ENCODE assay signal across 25 mouse cellular contexts in the genomic region with DNA sequence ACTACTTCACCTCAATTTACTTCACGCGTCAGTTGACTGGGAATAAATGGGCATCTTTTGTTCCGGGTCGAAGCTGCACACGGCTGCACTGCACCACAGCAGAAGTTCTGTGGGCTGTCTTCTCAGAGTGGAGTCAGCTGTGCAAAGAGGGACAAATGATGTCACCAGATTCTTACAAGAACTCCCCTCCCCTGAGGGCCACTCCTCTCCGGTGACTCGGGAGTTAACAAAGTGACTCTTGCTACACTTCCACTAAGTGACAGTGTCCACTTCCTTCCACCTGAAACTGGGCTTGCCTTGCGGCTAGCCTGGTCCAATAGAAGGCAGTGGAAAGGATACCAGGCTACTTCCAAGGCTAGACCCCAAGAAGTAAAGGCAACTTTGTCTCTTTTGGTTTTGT. TPM values are rescaled to one million over a fixed set of nuclear protein-coding genes. Genes with fewer than 3 reads are reported as not detected.
DNase-seq lines count a peak whose midpoint lies in the region; ATAC-seq and TF ChIP-seq lines count a peak whose summit lies in the region.
"Had no signal": no experiment of that assay in that cellular context is flagged by ENCODE, and none has a peak within 500 bp of the region (broad histone marks: within the 10 kb centered on the region; RNA-seq: fewer than 3 reads in every experiment).

No protein-coding gene starts in this region.

- WGBS in kidney, embryonic 16.5 days, result 66% methylated on average over 8 of the region's 8 CpGs

- no peak overlapping the region for H3K9ac ChIP-seq in CH12.LX (ENCODE audit: insufficient read depth, low read depth)
- H3K9ac ChIP-seq in kidney, embryonic 16.5 days (replicated peaks; ENCODE audit: low read length), result no peak overlapping the region
- H3K9ac ChIP-seq: embryonic facial prominence, embryonic 13.5 days; forebrain, embryonic 12.5 days; heart, embryonic 13.5 days; hindbrain, embryonic 13.5 days; intestine, embryonic 15.5 days had no signal

- peaks cover 5% of the 10 kb centered on the region for H3K9me3 ChIP-seq in CH12.LX (replicated peaks; ENCODE audit: low read length)
- 0 out of 2 replicates have a peak, but pooled peaks cover 2% of the 10 kb centered on the region for H3K9me3 ChIP-seq in kidney, embryonic 16.5 days (ENCODE audit: low read length)
- H3K9me3 ChIP-seq: embryonic facial prominence, embryonic 13.5 days; forebrain, embryonic 12.5 days; heart, embryonic 13.5 days; hindbrain, embryonic 13.5 days; intestine, embryonic 15.5 days had no signal

- H3K79me2 ChIP-seq in CH12.LX (replicated peaks; ENCODE audit: control insufficient read depth, extremely low read depth, insufficient read depth, poor library complexity, severe bottlenecking), result no peaks in the 10 kb centered on the region

- ATAC-seq in common myeloid progenitor, adult 5-6 weeks (replicated peaks; ENCODE audit: low read depth, poor library complexity, severe bottlenecking), result 0 out of 2 replicates have a peak, but pooled peaks have one; percentile 36
- peak; percentile 58 for ATAC-seq in megakaryocyte progenitor cell, adult 5-6 weeks (replicated peaks; ENCODE audit: poor library complexity)
- ATAC-seq in kidney, embryonic 16.5 days (ENCODE audit: low FRiP score, low TSS enrichment), result no peak
- ATAC-seq: activated CD4-positive, CD25-positive, alpha-beta regulatory T cell, adult 4 months; forebrain, embryonic 16.5 days; intestine, embryonic 15.5 days had no signal

- dilution Hi-C loops in CH12.LX (cut with MboI; ENCODE audit: extremely low pct_ligation_motif_present, extremely low pct_unique_long_range_greater_than_20kb, low sequenced_read_pairs), result no loop called here

- H3K4me2 ChIP-seq in CH12.LX (ENCODE audit: insufficient read depth, low read depth, poor library complexity, severe bottlenecking), result no peak overlapping the region
- no peak overlapping the region for H3K4me2 ChIP-seq in kidney, embryonic 16.5 days (replicated peaks; ENCODE audit: low read depth, low read length)
- H3K4me2 ChIP-seq: embryonic facial prominence, embryonic 13.5 days; forebrain, embryonic 12.5 days; heart, embryonic 13.5 days; hindbrain, embryonic 13.5 days; intestine, embryonic 15.5 days had no signal

- TF ChIP-seq EP300 in CH12.LX (IDR thresholded peaks at IDR 0.05; ENCODE audit: low read length), result no peak

- no peak overlapping the region for H3K4me3 ChIP-seq in CH12.LX (replicated peaks in 1 of 3; ENCODE audit: low read depth in 2 of 3, low read length in 2 of 3, poor library complexity in 1 of 3)
- no peak overlapping the region for H3K4me3 ChIP-seq in kidney, embryonic 16.5 days (ENCODE audit: low read length)
- no peak overlapping the region for H3K4me3 ChIP-seq in layer of hippocampus, adult 2 months
- H3K4me3 ChIP-seq: embryonic facial prominence, embryonic 13.5 days; forebrain, embryonic 12.5 days; heart, embryonic 13.5 days; hindbrain, embryonic 13.5 days; intestine, embryonic 15.5 days had no signal

- H3K27ac ChIP-seq in CH12.LX (ENCODE audit: insufficient read depth, low read depth), result no peak overlapping the region
- no peak overlapping the region for H3K27ac ChIP-seq in kidney, embryonic 16.5 days (ENCODE audit: low read length)
- H3K27ac ChIP-seq in layer of hippocampus, adult 2 months, result no peak overlapping the region
- H3K27ac ChIP-seq: embryonic facial prominence, embryonic 13.5 days; forebrain, embryonic 12.5 days; heart, embryonic 13.5 days; hindbrain, embryonic 13.5 days; intestine, embryonic 15.5 days had no signal

- no peak for TF ChIP-seq RAD21 in CH12.LX (IDR thresholded peaks at IDR 0.05; ENCODE audit: low read depth, low read length)

- no peak for TF ChIP-seq CTCF in CH12.LX (conservative IDR thresholded peaks at IDR 0.05 in 1 of 2, IDR thresholded peaks at IDR 0.05 in 1 of 2; ENCODE audit: low read depth in 2 of 2, low read length in 2 of 2)
- TF ChIP-seq CTCF in layer of hippocampus, adult 2 months (conservative IDR thresholded peaks at IDR 0.05), result no peak

- no peaks in the 10 kb centered on the region for H3K36me3 ChIP-seq in CH12.LX (replicated peaks in 1 of 2; ENCODE audit: control insufficient read depth in 1 of 2, insufficient read depth in 1 of 2, low read length in 1 of 2)
- H3K36me3 ChIP-seq in kidney, embryonic 16.5 days (ENCODE audit: insufficient read depth, low read length), result no peaks in the 10 kb centered on the region
- H3K36me3 ChIP-seq: embryonic facial prominence, embryonic 13.5 days; forebrain, embryonic 12.5 days; G1E; heart, embryonic 13.5 days; hindbrain, embryonic 13.5 days; intestine, embryonic 15.5 days had no signal

- peaks cover 5% of the 10 kb centered on the region for H3K27me3 ChIP-seq in CH12.LX (replicated peaks)
- no peaks in the 10 kb centered on the region for H3K27me3 ChIP-seq in kidney, embryonic 16.5 days (ENCODE audit: insufficient read depth, low read length)
- H3K27me3 ChIP-seq: embryonic facial prominence, embryonic 13.5 days; forebrain, embryonic 12.5 days; heart, embryonic 13.5 days; hindbrain, embryonic 13.5 days; intestine, embryonic 15.5 days had no signal

- H3K4me1 ChIP-seq in CH12.LX (ENCODE audit: control insufficient read depth in 1 of 2, insufficient read depth in 2 of 2), result peaks cover 0 to 4% of the 10 kb centered on the region in 2 experiments; a peak in 1 of 4 replicates
- H3K4me1 ChIP-seq in kidney, embryonic 16.5 days (ENCODE audit: insufficient read depth, low read length), result no peaks in the 10 kb centered on the region
- H3K4me1 ChIP-seq: embryonic facial prominence, embryonic 13.5 days; heart, embryonic 13.5 days; intestine, embryonic 15.5 days had no signal

- in situ Hi-C loops in CH12.LX (cut with MboI; ENCODE audit: low pct_ligation_motif_present, low pct_unique_long_range_greater_than_20kb, low sequenced_read_pairs), result no loop called here

- DNase-seq in CH12.LX (ENCODE audit: extremely low read depth) (no peak), ES-CJ7 (ENCODE audit: low read depth, low spot score) (peak; percentile 68)
- no peak for DNase-seq in layer of hippocampus, adult 2 months (ENCODE audit: low spot score in 2 of 2)
- DNase-seq in thymus, postnatal 4 days, result no peak
- DNase-seq: adrenal gland, postnatal 14 days; cerebellum, adult 11-12 months; cerebellum, adult 9-10 months; cerebellum, postnatal 25 days; gastrocnemius, postnatal 14 days; heart, adult 11 months; heart, postnatal 4 days had no signal

- no peak for TF ChIP-seq POLR2A in CH12.LX (IDR thresholded peaks at IDR 0.05; ENCODE audit: low read depth, low read length)

TF ChIP-seq in CH12.LX, 34 proteins besides CTCF, POLR2A, EP300 and RAD21:
- TF ChIP-seq POLR2AphosphoS2 (IDR thresholded peaks at IDR 0.05; ENCODE audit: low read depth, low read length), result no peak
- 0 out of 2 replicates have a peak, but pooled peaks have one; percentile 12 for TF ChIP-seq ETS1 (conservative IDR thresholded peaks at IDR 0.05; ENCODE audit: low read depth, low read length)

RNA-seq across cellular contexts. Expression of gene Rnf216, which starts 9.3 kb away (rescaled TPM):
- total RNA-seq in CH12.LX (2012; rRNA removed), result 18.2 and 18.3 TPM in 2 replicates
- total RNA-seq in CH12.LX (2014; rRNA removed), result 15.5 and 17.6 TPM in 2 replicates
- polyA plus RNA-seq in CH12.LX (2012; ENCODE audit: insufficient read length, low read depth), result 30.7 and 33.2 TPM in 2 replicates
- total RNA-seq in common myeloid progenitor, adult 5-6 weeks (2017), result 46.8 and 76.1 TPM in 2 replicates
- total RNA-seq in megakaryocyte progenitor cell, adult 5-6 weeks (2015), result 43.8 and 53.6 TPM in 2 replicates
- total RNA-seq in megakaryocyte progenitor cell, adult 5-6 weeks (2017), result 38.2 and 40.9 TPM in 2 replicates
- polyA plus RNA-seq in kidney, embryonic 16.5 days (2015; fragmentation: Nextera tagmentation; extraction: Ambion mirVana), result 39.4 and 46.2 TPM in 2 replicates
- total RNA-seq in layer of hippocampus, adult 2 months (2021), result 10 to 100 TPM; 47.8 to 52.5 TPM

RNA-seq across cellular contexts. Expression of gene Olfr718-ps1, which starts 25.3 kb away (rescaled TPM):
- total RNA-seq in CH12.LX (2012; rRNA removed) (not detected in 2 replicates), CH12.LX (2014; rRNA removed) (not detected in 2 replicates)
- polyA plus RNA-seq in CH12.LX (2012; ENCODE audit: insufficient read length, low read depth), result not detected in 2 replicates
- 0.09 TPM in 1 of 2 replicates, not detected in the other for total RNA-seq in common myeloid progenitor, adult 5-6 weeks (2017)
- not detected in 2 replicates for total RNA-seq in megakaryocyte progenitor cell, adult 5-6 weeks (2015)
- total RNA-seq in megakaryocyte progenitor cell, adult 5-6 weeks (2017), result not detected in 2 replicates
- not detected in 2 replicates for polyA plus RNA-seq in kidney, embryonic 16.5 days (2015; fragmentation: Nextera tagmentation; extraction: Ambion mirVana)
- total RNA-seq in layer of hippocampus, adult 2 months (2021), result under 1 TPM; 0.07 to 0.26 TPM
- total RNA-seq: adrenal gland, adult 18-20 months; adrenal gland, postnatal 14 days; gastrocnemius, postnatal 14 days; heart, postnatal 4 days had no signal
- polyA plus RNA-seq: activated CD4-positive, CD25-positive, alpha-beta regulatory T cell, adult 4 months; forebrain, embryonic 12.5 days; forebrain, embryonic 16.5 days; frontal cortex, adult 2 months; G1E; heart, embryonic 13.5 days; heart, postnatal 0 days had no signal

RNA-seq across cellular contexts. Expression of gene Rbak, which starts 58.5 kb away (rescaled TPM):
- 3.8 and 4.3 TPM in 2 replicates for total RNA-seq in CH12.LX (2012; rRNA removed)
- total RNA-seq in CH12.LX (2014; rRNA removed), result 4.9 and 5.1 TPM in 2 replicates
- 6.1 and 6.9 TPM in 2 replicates for polyA plus RNA-seq in CH12.LX (2012; ENCODE audit: insufficient read length, low read depth)
- total RNA-seq in common myeloid progenitor, adult 5-6 weeks (2017), result 4.8 and 8.4 TPM in 2 replicates
- total RNA-seq in megakaryocyte progenitor cell, adult 5-6 weeks (2015), result 5.9 and 6.2 TPM in 2 replicates
- 8.7 and 10.0 TPM in 2 replicates for total RNA-seq in megakaryocyte progenitor cell, adult 5-6 weeks (2017)
- 11.6 and 14.4 TPM in 2 replicates for polyA plus RNA-seq in kidney, embryonic 16.5 days (2015; fragmentation: Nextera tagmentation; extraction: Ambion mirVana)
- total RNA-seq in layer of hippocampus, adult 2 months (2021), result 10 to 100 TPM; 15.2 to 17.4 TPM

RNA-seq across cellular contexts. Expression of gene Spdye4b, which starts 58.7 kb away (rescaled TPM):
- total RNA-seq in CH12.LX (2012; rRNA removed), result not detected in 2 replicates
- not detected in 2 replicates for total RNA-seq in CH12.LX (2014; rRNA removed)
- polyA plus RNA-seq in CH12.LX (2012; ENCODE audit: insufficient read length, low read depth), result not detected in 2 replicates
- total RNA-seq in common myeloid progenitor, adult 5-6 weeks (2017), result not detected in 2 replicates
- not detected in 2 replicates for total RNA-seq in megakaryocyte progenitor cell, adult 5-6 weeks (2015)
- total RNA-seq in megakaryocyte progenitor cell, adult 5-6 weeks (2017), result not detected in 2 replicates
- polyA plus RNA-seq in kidney, embryonic 16.5 days (2015; fragmentation: Nextera tagmentation; extraction: Ambion mirVana), result not detected in 2 replicates
- total RNA-seq in layer of hippocampus, adult 2 months (2021), result not detected
- total RNA-seq: adrenal gland, adult 18-20 months; adrenal gland, postnatal 14 days; gastrocnemius, postnatal 14 days; heart, postnatal 4 days had no signal
- polyA plus RNA-seq: embryonic facial prominence, embryonic 13.5 days; forebrain, embryonic 12.5 days; forebrain, embryonic 16.5 days; frontal cortex, adult 2 months; G1E; heart, embryonic 13.5 days; heart, postnatal 0 days; hindbrain, embryonic 13.5 days; intestine, embryonic 15.5 days had no signal
